Mouse (Mus musculus) c-Kit-positive CD71-positive TER-119-positive erythroid progenitor cells, embryonic 14.5 days (primary cell): ENCODE results near the gene Tmprss13.

Experiments used
- DNase-seq: peaks from one replicate; pipeline ENCODE4 v3.0.0-alpha.2; 2013; ENCODE audit warnings: low spot score

The Tmprss13 gene

GRCm38 (mm10) chr9:45337406-45337805, 18.5 kb downstream of the Tmprss13 start:
- no peak for DNase-seq

GRCm38 (mm10) chr9:45343066-45343465, 24.2 kb downstream of the Tmprss13 start:
- DNase-seq = no peak

GRCm38 (mm10) chr9:45345516-45345915, 26.6 kb downstream of the Tmprss13 start:
- DNase-seq = no peak

GRCm38 (mm10) chr9:45346276-45346675, 27.4 kb downstream of the Tmprss13 start:
- no peak for DNase-seq

- no peak for DNase-seq
Measured at GRCm38 (mm10) chr9:45348560-45348959, 29.7 kb downstream of the Tmprss13 start.

GRCm38 (mm10) chr9:45349181-45349580, 30.3 kb downstream of the Tmprss13 start:
- DNase-seq = no peak

GRCm38 (mm10) chr9:45349851-45350250, 31.0 kb downstream of the Tmprss13 start:
- DNase-seq = no peak

- no peak for DNase-seq
Measured at GRCm38 (mm10) chr9:45355192-45355591, 36.3 kb downstream of the Tmprss13 start.

GRCm38 (mm10) chr9:45358356-45358755, 39.5 kb downstream of the Tmprss13 start:
- no peak for DNase-seq

GRCm38 (mm10) chr9:45362051-45362461, 43.2 kb downstream of the Tmprss13 start:
- DNase-seq = no peak

GRCm38 (mm10) chr9:45363639-45364214, 44.8 kb downstream of the Tmprss13 start:
- DNase-seq = no peak

GRCm38 (mm10) chr9:45367716-45368115, 48.8 kb downstream of the Tmprss13 start:
- no peak for DNase-seq

GRCm38 (mm10) chr9:45368341-45368901, 49.5 kb downstream of the Tmprss13 start:
- no peak for DNase-seq

- no peak for DNase-seq
Measured at GRCm38 (mm10) chr9:45370117-45370561, 51.2 kb downstream of the Tmprss13 start, which contains the start of gene Fxyd6. Fxyd6 (plus strand) TSS chr9:45370185.

- no peak for DNase-seq
Measured at GRCm38 (mm10) chr9:45370616-45371336, 51.9 kb downstream of the Tmprss13 start.

- DNase-seq = no peak
Measured at GRCm38 (mm10) chr9:45371337-45371707, 52.4 kb downstream of the Tmprss13 start.

GRCm38 (mm10) chr9:45373896-45374295, 55.0 kb downstream of the Tmprss13 start:
- no peak for DNase-seq

GRCm38 (mm10) chr9:45374988-45375502, 56.1 kb downstream of the Tmprss13 start:
- no peak for DNase-seq

GRCm38 (mm10) chr9:45376427-45376826, 57.5 kb downstream of the Tmprss13 start:
- no peak for DNase-seq

- DNase-seq = no peak
Measured at GRCm38 (mm10) chr9:45376883-45377282, 58.0 kb downstream of the Tmprss13 start.

GRCm38 (mm10) chr9:45380411-45381251, 61.7 kb downstream of the Tmprss13 start:
- DNase-seq = no peak

GRCm38 (mm10) chr9:45382336-45382735, 63.4 kb downstream of the Tmprss13 start:
- no peak for DNase-seq
